1 mouse cellular context compared by ENCODE assay signal in the genomic region with DNA sequence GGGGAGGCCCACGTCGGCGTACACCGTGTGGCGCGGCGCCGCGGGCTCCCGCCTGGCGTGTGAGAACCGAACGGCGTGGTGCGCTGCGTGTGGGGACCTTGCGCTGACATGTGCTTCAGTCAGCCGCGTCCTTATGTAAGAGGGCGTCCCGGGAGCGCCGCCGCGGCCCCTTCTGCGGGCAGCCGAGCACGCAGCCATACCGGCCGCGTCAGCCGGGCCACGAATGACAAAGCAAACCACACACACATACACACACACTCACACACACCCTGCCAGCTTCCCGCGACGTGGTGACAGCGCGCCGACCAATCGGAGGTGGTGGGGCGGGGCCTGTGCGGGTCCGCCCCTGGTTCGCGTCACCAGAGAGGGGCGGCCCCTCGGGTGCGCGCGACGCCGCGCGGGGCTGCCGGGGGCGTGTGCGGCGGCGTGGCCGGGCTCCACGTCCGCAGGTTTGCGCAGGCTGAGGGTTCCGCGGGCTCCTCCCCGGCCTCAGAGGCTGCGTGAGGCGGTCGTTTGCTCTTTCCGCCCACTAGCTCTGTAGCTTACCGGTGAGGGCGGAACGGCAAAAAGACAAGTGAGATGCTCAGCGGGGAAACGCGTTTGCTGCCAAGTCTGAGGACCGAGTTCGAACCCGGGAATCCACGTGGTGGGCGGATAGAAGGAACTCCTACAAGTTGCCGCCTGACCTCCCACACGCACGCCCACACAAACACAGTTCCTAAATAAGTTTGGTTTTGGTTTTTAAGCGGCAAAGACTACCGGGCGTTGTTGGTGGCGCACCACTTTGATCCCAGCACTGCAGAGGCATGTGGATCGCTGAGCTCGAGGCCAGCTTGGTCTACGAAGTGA.
TF ChIP-seq lines count a peak whose summit lies in the region.

No protein-coding gene starts in this region.

TF ChIP-seq in MEL, 35 proteins besides CTCF, POLR2A, EP300 and RAD21 (continued from another document):
- TF ChIP-seq E2F4 (IDR thresholded peaks at IDR 0.05; ENCODE audit: borderline replicate concordance, low read depth, low read length) (no peak; the same call in 1 of the 2 replicates), POLR2AphosphoS5 (IDR thresholded peaks at IDR 0.05; ENCODE audit: borderline replicate concordance, low read depth, low read length) (no peak), BHLHE40 (IDR thresholded peaks at IDR 0.05; ENCODE audit: borderline replicate concordance, low read depth, low read length) (no peak), MYB (IDR thresholded peaks at IDR 0.05; ENCODE audit: low read depth, low read length) (no peak), POLR2AphosphoS2 (IDR thresholded peaks at IDR 0.05; ENCODE audit: low read length) (peak; percentile 13; the same call in 1 of the 2 replicates), USF1 (IDR thresholded peaks at IDR 0.05; ENCODE audit: low read depth, low read length) (peak; percentile 66; the same call in 1 of the 2 replicates), ZKSCAN1 (IDR thresholded peaks at IDR 0.05; ENCODE audit: low read depth, low read length) (no peak), TAL1 (IDR thresholded peaks at IDR 0.05; ENCODE audit: low read length) (no peak), SMC3 (IDR thresholded peaks at IDR 0.05; ENCODE audit: low read depth, low read length) (no peak)
